Mouse (Mus musculus) spleen, adult 2 months (tissue): Measurements from ENCODE around the gene Rac3.

Source experiments
- CTCF ChIP-seq: fragments of 200-500 bp; IDR thresholded peaks from 2 replicates; pipeline ENCODE4 v1.5.1; 2011; ENCODE audit warnings: mild to moderate bottlenecking, inconsistent platforms; ENCODE audit not compliant: insufficient read depth, insufficient read length, insufficient replicate concordance; ENCODE audit errors: extremely low read depth
- POLR2A ChIP-seq: fragments of 200-500 bp; IDR thresholded peaks from 2 replicates; pipeline ENCODE4 v1.6.1; 2011; ENCODE audit warnings: low read depth, low read length, inconsistent platforms

DNA sequence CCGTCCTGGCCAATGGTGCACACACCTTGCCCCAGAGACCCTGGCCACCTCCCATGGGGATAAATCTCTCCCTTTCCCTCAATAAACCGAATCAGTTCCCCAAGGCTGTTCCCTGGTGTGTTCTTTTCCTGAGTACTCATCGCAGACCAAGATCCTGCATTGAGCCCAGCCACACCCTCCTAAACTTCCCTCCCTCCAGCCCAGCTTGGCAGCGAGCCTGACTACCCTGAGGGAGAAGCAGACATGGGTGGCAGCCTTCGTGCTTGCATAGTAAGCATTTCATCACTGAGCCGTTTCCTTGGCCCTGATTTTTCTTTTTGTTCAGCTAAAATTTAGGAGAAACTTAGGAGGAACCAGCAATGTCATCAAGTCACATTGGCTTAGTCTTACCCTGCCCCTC lies 12.3 kb downstream of the Rac3 start:
- TF ChIP-seq POLR2A, result no peak
- TF ChIP-seq CTCF, result no peak
